Mouse (Mus musculus) A20 (cell line): ENCODE data around the gene Gtf2f2.
A peak's percentile ranks its signal among the peaks of the same experiment; 100 is the strongest.

Experiments used
- DNase-seq: peaks from one replicate; pipeline ENCODE4 v3.0.0-alpha.2; 2011; ENCODE audit warnings: low read depth, low spot score

The Gtf2f2 gene

DNA sequence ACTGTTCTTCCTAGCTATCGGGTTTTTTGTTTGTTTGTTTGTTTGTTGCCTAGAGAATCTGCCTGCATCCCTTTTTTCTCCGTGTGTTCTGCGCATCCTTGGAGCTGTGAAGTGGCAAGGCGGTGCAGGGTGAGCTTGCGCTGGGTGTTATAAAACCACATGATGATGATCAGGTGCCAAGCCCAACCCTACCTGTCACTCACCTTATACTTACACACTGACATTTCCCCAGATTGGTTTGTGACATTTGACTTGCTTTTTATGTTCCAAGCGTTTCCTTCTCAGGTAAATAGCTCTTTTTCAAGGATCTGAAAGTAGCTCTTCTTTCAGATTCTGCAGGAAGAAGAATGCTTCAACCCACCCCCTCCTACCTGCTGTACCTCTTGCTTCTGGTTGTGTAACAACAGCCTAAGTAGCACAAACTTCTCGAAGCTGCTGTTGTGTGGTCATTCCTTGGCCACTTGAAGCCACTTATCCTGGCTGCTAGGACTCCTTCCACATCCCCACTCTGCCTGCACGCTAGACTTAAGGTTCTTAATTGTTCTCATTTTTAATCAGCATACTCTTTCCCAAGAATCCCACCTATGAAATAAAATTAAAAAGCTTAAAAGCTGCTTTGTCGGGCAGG lies 143.8 kb downstream of the Gtf2f2 start:
- no peak for DNase-seq

DNA sequence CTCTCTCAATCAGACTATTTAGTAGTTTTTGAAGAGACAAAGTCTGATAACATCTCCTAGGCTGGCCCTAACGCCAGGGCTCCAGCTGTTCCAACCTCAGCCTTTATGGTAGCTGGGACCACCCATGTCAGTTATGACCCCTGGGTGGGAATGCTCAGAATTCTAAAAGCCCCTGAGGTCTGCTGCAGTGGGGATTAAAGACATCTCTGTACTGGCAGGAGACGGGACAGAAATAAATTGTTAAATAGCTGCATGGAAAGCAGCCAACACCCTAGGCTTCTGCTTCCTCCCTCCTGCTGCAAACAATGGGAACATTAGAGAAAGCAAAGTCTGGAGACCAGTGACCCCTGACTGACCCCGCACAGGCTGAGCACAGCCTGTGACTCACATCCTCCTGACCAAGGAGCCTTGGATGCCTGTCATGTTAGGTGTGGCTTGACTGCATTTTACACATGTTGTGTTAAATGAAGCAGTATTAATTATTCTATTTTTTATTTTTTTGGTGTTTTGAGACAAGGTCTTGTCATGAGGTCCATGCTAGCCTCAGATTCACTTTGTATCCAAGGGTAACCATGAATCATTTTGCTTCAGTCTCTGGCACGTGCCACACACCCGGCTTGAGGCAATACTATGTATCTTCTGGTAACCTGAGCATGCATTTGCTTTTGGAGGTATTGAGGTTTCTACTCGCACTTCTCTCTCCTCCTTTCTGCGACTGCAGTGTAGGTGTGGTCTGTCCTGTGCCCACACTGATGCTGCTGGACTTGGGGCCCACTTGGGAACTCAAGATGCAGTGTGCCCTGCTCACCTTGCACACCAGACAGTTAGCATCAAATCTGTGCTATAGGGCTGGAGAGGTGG lies 146.9 kb downstream of the Gtf2f2 start:
- DNase-seq, result no peak

DNA sequence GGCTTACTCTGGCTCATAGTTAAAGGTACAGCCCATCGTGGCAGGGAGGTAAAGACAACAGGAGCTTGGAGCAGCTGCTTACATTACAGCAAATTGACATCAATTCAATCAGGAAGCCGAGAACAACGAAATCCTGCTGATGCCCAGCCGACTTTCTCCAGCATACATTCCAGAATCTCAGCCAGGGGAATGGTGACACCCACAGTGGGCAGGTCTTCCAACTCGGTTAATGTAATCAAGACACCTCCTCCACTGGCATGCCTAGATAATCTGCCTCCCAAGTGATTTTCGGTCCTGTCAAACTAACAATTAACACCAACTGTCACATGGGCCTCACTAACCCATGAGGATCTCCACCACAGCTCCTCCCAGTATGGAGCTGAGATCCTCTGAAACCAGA lies 148.0 kb downstream of the Gtf2f2 start:
- no peak for DNase-seq

DNA sequence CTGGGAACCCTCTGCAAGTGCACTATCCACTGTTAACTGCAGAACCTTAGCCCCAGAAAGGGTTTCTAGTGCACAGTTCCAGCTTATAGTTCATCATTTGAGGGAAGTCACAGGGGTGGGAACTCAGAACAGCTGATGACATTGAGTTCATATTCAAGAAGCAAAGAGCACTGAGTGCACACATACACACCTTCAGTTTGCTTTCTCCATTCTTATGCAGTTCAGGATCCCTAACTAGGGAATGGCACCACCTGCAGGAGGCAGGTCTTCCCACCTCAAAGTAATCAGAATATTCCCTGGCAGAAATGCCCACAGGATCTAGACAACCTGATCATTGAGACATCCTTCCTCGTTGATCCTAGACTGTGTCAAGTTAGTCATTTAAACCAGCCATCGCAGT lies 151.0 kb downstream of the Gtf2f2 start:
- no peak for DNase-seq

DNA sequence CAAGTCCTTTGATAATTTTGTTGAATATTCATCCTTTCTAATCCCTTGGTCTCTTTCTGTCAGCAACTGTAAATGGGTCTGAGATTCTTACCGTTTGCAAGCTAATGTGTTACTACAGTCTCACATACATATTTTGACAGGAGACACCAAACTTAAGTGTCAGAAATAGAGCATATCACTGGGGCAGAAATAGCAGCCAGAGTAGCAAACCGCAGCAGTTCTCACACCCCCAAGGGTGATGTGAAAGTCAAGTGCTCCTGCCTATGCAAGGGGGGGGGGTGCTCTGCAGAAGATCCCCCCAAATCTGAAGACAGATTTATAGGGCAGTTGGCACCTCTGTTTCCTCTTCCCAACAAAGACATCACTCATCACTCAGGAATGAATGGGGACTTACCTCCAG lies 152.5 kb downstream of the Gtf2f2 start:
- DNase-seq, result peak; percentile 60

DNA sequence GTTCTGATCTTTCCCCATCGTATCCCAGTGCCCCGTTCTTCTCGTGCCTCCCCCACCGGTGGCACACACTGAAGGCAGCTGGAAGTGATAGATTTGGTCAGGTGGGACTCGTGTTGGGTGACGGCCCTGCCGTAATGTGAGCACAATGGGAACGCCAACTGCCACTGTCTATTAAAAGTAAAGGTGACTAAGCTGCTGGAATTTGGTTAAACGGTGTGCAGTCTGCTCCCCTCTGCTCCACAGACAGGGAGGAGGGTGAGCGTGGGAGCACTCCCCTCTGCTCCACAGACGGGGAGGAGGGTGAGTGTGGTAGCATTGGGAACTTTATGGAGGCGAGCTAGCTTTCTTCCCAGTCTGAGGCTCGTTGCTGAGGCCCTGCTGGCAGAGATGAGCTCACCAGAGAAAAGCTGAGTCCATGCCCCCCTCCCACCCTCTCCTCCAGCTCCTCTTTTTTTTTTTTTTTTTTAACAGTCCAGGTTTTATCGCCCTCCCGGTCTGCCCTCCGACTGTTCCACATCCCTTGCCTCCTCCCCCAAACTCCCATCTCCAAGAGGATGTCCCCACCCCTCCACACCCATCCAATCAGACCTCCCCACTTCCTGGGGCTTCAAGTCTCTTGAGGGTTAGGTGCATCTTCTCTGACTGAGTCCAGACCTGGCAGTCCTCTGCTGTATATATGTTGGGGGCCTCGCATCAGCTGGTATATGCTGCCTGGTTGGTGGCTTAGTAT lies 155.2 kb downstream of the Gtf2f2 start:
- no peak for DNase-seq

DNA sequence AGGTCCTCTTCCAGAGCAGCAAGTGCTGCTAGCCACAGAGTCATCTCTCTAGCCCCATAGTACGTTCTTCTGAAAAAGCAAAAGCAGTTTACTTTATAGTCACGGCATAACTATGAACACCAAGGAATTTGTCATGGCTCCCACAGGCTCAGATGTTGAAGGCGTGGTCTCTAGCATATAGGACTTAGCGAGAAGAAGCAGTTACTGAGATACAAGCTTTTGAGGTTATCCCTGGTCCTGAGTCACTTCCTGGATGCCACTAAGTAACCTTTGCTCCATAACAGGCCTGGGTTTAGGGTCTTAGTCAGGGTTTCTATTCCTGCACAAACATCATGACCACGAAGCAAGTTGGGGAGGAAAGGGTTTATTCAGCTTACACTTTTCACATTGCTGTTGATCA lies 158.6 kb downstream of the Gtf2f2 start:
- no peak for DNase-seq

DNA sequence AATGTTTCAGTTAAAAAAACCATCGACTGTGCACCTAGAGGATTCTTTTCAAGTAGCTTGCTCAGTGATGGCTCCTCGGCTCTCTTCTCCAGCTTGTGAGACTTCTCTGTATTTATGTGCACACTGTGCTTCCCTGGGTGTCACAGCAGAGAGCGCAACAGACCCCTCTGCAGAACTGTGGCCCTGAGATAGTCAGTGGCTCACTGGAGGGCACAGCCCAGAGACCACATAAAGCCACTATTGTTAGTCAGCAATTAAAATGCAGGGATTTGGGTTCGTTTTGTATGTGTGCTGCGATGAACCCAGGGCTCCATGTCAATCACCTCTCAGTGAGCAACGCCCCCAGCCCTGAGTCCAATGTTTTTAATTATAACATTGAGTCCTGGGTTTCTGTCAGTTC lies 159.8 kb downstream of the Gtf2f2 start:
- DNase-seq, result no peak

DNA sequence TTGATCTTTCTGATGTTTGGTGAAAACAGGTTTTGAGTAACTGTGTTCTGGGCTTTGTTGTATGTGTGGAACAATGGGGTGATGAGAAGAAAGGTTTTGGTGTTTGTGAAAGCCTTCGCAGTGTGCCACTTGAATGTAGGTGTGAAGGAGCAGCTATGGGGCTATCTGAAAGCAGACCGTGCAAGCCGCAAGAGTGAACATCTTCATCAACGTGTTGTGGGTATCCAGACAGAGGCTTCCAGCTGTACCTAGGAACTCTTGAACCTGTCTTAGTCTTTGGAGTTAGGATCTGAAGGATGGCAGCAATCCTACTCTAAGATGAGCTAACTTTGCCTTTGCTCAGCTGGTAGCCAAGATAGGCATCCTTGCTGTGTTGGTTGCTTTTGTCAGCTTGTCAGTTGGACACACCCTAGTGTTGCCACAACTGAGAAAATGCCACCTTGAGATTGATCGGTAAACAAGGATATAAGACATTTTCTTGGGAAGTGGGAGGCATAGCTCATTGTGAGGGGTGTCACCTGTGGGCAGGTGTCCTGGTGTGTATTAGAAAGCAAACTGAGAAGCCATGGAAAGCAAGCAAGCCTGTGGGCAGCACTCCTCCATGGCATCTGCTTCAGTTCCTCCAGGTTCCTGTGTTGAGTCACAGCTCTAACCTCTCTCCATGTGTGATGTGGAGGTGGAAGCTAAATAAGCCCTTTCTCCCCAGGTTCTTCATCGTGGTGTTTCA lies 160.7 kb downstream of the Gtf2f2 start:
- no peak for DNase-seq

DNA sequence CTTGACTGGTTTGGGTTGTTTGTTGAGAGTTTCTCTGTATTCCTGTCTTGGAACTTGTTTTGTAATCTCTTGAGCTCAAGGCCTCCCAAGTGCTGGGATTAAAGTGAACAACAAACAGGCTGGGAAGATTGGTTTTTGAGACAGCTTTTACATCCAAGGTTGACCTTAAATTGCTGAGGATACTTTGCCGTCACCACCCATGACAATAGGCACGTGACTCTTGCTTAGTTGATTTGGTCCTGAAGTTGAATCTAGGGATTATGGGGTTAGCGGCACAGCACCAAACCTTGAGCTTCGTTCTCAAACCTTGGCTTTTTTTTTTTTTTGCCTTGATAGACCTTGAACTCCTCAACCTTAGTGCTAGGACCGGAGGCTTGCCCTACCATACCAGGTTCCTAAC lies 161.4 kb downstream of the Gtf2f2 start:
- DNase-seq, result no peak

DNA sequence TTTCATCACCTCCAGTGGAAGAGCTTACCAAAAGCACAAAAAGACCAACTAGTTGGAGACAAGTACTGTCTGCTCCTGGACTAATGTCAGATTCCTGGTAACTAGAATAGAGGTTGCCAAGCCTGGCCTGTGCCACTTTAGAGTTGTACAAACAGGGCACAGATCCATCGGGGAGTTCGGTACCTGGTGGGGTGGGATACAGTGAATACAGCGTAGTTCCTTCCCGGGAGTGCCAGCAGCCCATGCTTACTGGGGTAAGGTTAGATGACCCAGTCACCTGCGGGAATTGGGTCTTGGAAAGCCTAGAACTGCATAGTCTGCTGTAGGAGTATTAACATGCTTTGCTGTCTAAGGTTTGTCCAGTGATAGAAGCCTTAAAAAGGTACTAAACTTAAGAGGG lies 162.2 kb downstream of the Gtf2f2 start:
- no peak for DNase-seq

DNA sequence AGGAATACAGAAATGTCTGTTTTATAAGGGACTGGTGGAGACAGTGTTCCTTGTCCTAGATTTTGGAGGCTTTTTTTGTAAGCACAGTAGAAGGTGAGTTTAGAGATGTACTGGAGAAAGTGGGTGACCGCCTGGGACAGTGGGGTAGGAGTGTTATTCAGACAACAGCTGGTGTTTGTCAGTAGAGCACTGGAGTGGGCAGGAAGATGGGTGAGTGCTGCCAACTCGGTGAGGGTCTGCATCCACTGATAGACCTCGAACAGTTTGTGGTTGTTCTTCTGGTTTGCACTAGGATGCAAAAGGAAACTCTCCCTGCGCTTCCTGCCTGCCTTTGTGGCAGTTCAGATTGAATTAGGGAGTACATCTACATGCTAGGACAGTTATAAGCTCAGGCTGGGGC lies 163.0 kb downstream of the Gtf2f2 start:
- DNase-seq, result no peak
